Mouse (Mus musculus): ENCODE data around the gene Gemin2.

- TF ChIP-seq CTCF (IDR thresholded peaks at IDR 0.05; ENCODE audit: insufficient read depth, low read length) (no peak), POLR2A (IDR thresholded peaks at IDR 0.05; ENCODE audit: borderline replicate concordance, extremely low read depth, low read depth, low read length) (no peak)
Measured at GRCm38 (mm10) chr12:59055196-59055850, 42.1 kb downstream of the Gemin2 start.
